Mouse (Mus musculus) ES-Bruce4 (cell line): ENCODE data around the gene Adcy1. TPM values are rescaled to one million over a fixed set of nuclear protein-coding genes. Genes with fewer than 3 reads are reported as not detected.

Experiments
- H3K27ac ChIP-seq: 2 replicates; pipeline ENCODE4 v1.5.1; 2012; ENCODE audit warnings: low read length, inconsistent platforms; ENCODE audit not compliant: insufficient read depth
- H3K27me3 ChIP-seq: 2 replicates; pipeline ENCODE4 v1.6.1; 2012; ENCODE audit warnings: mild to moderate bottlenecking, low read length, inconsistent platforms; ENCODE audit not compliant: control insufficient read depth, poor library complexity, insufficient read depth, severe bottlenecking
- H3K36me3 ChIP-seq: 2 replicates; pipeline ENCODE4 v1.6.1; 2012; ENCODE audit warnings: inconsistent platforms, mild to moderate bottlenecking, low read length, moderate library complexity; ENCODE audit not compliant: control insufficient read depth, poor library complexity, insufficient read depth, severe bottlenecking
- H3K4me1 ChIP-seq: one replicate; pipeline ENCODE4 v1.8.1; 2011; ENCODE audit warnings: low read length; ENCODE audit not compliant: control insufficient read depth, insufficient read depth
- H3K4me3 ChIP-seq: 2 replicates; pipeline ENCODE4 v1.5.1; 2011; ENCODE audit warnings: low read depth, mild to moderate bottlenecking, low read length
- H3K9ac ChIP-seq: 2 replicates; pipeline ENCODE4 v1.6.1; 2012; ENCODE audit warnings: low read depth, mild to moderate bottlenecking, inconsistent platforms; ENCODE audit not compliant: poor library complexity, severe bottlenecking
- H3K9me3 ChIP-seq: replicated peaks from 2 replicates; pipeline ENCODE4 v1.6.1; 2012; ENCODE audit warnings: mild to moderate bottlenecking, low read length, inconsistent platforms; ENCODE audit not compliant: control insufficient read depth, poor library complexity, insufficient read depth, severe bottlenecking
- CTCF ChIP-seq: IDR thresholded peaks from one replicate; pipeline ENCODE4 v1.8.1; 2011; ENCODE audit warnings: low read depth, low read length
- EP300 ChIP-seq: IDR thresholded peaks from 2 replicates; pipeline ENCODE4 v1.6.1; 2011; ENCODE audit warnings: low read depth, low read length; ENCODE audit not compliant: insufficient read depth
- POLR2A ChIP-seq: IDR thresholded peaks from one replicate; pipeline ENCODE4 v1.8.1; 2011; ENCODE audit warnings: low read length; ENCODE audit not compliant: insufficient read depth
- polyA plus RNA-seq: library from polyadenylated mRNA; stranded (reverse); fragments of >200 nt; gene quantifications from 2 replicates; pipeline ENCODE4 v1.2.4, GENCODE M21; 2011; ENCODE audit warnings: low read depth; ENCODE audit not compliant: missing spikeins, insufficient read depth, insufficient read length

Adcy1 gene
- polyA plus RNA-seq, 1 experiment = 5.7 TPM

- Histone ChIP-seq H3K9me3 (no peaks in the 10 kb centered on the region), H3K27me3 (no peaks in the 10 kb centered on the region), H3K4me3 (no peak overlapping the region), H3K4me1 (no peaks in the 10 kb centered on the region), H3K27ac (no peak overlapping the region), H3K9ac (no peak overlapping the region), H3K36me3 (no peaks in the 10 kb centered on the region)
- TF ChIP-seq EP300 = no peak
- no peak for TF ChIP-seq POLR2A
- TF ChIP-seq CTCF = no peak
Observed at GRCm38 (mm10) chr11:7202206-7202605, 138.9 kb downstream of the Adcy1 start.

GRCm38 (mm10) chr11:7203846-7204245 is 140.6 kb downstream of the Adcy1 start:
- H3K27me3 ChIP-seq = no peaks in the 10 kb centered on the region
- H3K36me3 ChIP-seq = no peaks in the 10 kb centered on the region
- H3K4me1 ChIP-seq = no peaks in the 10 kb centered on the region
- no peak overlapping the region for H3K27ac ChIP-seq
- no peaks in the 10 kb centered on the region for H3K9me3 ChIP-seq
- TF ChIP-seq POLR2A (no peak), CTCF (no peak), EP300 (no peak)
- H3K4me3 ChIP-seq = no peak overlapping the region
- H3K9ac ChIP-seq = no peak overlapping the region

- Histone ChIP-seq H3K4me3 (no peak overlapping the region), H3K27ac (no peak overlapping the region), H3K27me3 (no peaks in the 10 kb centered on the region; the same call in 1 of the 2 replicates), H3K9me3 (no peaks in the 10 kb centered on the region), H3K4me1 (no peaks in the 10 kb centered on the region), H3K9ac (no peak overlapping the region), H3K36me3 (0 out of 2 replicates have a peak, but pooled peaks cover 3% of the 10 kb centered on the region)
- TF ChIP-seq CTCF = peak; percentile 92
- TF ChIP-seq POLR2A = no peak
- no peak for TF ChIP-seq EP300
Observed at GRCm38 (mm10) chr11:7210343-7210742, 147.1 kb downstream of the Adcy1 start.

DNA sequence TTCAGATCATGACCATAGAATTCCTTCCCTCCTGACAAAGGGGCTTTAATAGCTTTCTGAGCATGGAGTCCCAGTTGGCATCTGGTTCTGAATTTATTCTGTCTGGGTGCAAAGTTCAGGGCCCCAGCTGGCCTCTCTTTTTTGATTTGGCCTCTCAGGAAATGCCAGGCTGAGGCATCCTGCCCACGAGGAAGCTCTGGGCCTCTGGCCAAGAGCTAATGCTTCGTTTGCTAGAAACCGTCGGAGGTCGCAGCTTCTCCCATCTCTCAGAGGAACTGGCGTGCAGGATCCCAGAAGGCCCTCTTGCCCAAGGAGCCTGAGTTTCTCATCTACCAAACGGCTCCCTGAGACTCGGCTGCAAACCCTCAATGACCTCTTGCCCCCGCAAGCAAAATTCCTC is 147.9 kb downstream of the Adcy1 start:
- H3K4me3 ChIP-seq = no peak overlapping the region
- no peaks in the 10 kb centered on the region for H3K4me1 ChIP-seq
- no peak for TF ChIP-seq CTCF
- no peak for TF ChIP-seq POLR2A
- TF ChIP-seq EP300 = no peak
- no peaks in the 10 kb centered on the region for H3K9me3 ChIP-seq
- H3K27me3 ChIP-seq = no peaks in the 10 kb centered on the region; the same call in 1 of the 2 replicates
- H3K27ac ChIP-seq = no peak overlapping the region
- H3K9ac ChIP-seq = no peak overlapping the region
- H3K36me3 ChIP-seq = 0 out of 2 replicates have a peak, but pooled peaks cover 3% of the 10 kb centered on the region

DNA sequence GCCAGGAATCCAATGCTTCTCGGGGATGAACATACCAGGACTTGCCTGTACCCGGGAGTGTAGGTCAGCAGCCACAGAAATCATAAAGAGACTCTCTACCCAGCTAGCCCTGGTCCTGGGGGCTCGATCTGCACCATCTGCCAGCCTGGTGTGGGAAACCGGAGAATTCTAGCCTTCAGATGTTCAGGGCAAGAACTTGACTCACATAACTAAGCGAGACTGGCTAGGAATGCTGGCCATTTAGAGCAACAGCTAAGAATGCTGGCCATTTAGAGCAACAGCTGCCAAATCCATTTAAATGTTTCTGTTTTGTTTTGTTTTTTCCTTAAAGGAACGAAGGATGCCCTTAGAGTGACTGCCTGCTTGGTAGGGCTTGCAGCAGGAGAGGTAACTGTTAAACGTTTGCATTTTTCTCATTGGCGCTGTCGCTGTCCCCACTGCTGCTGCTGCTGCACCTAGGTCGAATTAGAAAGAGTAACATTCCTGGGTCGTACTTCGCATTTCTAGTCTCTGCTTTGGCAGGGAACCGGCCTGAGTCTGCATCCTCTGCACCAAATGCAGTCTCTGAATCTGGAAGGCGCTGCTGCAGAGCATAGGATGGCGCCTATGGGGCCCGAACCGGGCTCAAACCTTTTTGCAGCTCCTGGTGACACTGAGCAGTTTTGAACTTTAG is 149.0 kb downstream of the Adcy1 start:
- TF ChIP-seq POLR2A = no peak
- no peak for TF ChIP-seq EP300
- TF ChIP-seq CTCF = no peak
- Histone ChIP-seq H3K36me3 (0 out of 2 replicates have a peak, but pooled peaks cover 3% of the 10 kb centered on the region), H3K4me1 (no peaks in the 10 kb centered on the region), H3K27me3 (no peaks in the 10 kb centered on the region; the same call in 1 of the 2 replicates), H3K9me3 (no peaks in the 10 kb centered on the region), H3K27ac (no peak overlapping the region), H3K9ac (0 out of 2 replicates have a peak overlapping the region, but pooled peaks have one; percentile 1), H3K4me3 (0 out of 2 replicates have a peak overlapping the region, but pooled peaks have one; percentile 4)

GRCm38 (mm10) chr11:7213161-7213500 is 149.8 kb downstream of the Adcy1 start:
- Histone ChIP-seq H3K27ac (no peak overlapping the region), H3K36me3 (0 out of 2 replicates have a peak, but pooled peaks cover 3% of the 10 kb centered on the region), H3K9ac (peak overlapping the region; percentile 91), H3K9me3 (no peaks in the 10 kb centered on the region), H3K4me1 (no peaks in the 10 kb centered on the region), H3K4me3 (peak overlapping the region; percentile 81), H3K27me3 (no peaks in the 10 kb centered on the region; the same call in 1 of the 2 replicates)
- TF ChIP-seq POLR2A (no peak), CTCF (no peak), EP300 (no peak)
